Mouse (Mus musculus) effector memory CD4-positive, alpha-beta T cell, adult 5 months (primary cell): ENCODE measurements around the gene Zkscan14. TPM values are rescaled to one million over a fixed set of nuclear protein-coding genes. Genes with fewer than 3 reads are reported as not detected.

Experiments used
- polyA plus RNA-seq: library from polyadenylated mRNA; unstranded; fragments of 100-300 nt; shearing (Covaris generic); gene quantifications from one replicate; pipeline ENCODE4 v1.2.1, GENCODE M21; 2017

The Zkscan14 gene
- polyA plus RNA-seq: 36.1 TPM

GRCm38 (mm10) chr5:145201321-145201991 lies at the start of gene Zkscan14:
Gene Zkscan14, minus strand, starts transcription at chr5:145201868.

GRCm38 (mm10) chr5:145231367-145231871 lies 29.8 kb upstream of the Zkscan14 start, which contains the start of gene Zfp655:
Gene Zfp655, plus strand, starts transcription at chr5:145231715.

DNA sequence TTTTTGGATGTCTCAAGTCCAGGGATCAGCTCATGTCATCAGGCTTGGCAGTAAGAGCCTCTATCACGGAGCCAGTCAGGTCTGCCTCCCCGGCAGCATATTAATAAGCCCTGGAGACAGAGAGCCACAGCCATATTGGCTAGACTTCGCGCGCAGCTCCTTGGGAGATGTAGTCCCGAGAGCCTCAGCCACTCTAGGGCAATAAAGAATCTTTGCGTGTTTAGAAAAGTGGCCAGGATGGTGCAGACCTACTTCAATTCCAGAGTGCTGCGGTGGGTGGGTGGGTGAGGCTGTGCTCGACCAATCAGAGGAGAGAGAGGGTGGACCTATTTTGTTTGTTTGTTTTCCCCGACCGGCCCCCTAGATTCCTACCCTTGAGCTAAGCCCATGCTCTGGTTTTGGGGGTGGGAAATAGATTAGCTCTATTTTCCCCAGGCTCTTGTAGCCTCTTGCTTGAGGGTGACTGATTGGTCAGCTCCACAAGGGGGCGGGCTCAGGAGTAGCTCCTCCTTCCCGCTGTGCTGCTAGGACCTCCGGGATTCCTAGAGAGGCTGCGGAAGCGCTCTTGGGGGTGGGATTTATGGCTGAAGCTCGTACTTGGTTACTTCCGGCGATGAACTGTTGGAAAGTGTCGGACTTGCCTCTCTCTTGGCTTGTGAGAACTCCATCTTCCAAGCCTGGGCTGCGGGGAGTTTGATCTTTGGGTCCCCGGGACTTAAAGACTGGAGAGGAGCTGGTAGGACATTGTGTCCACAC lies 2.4 kb upstream of the Zkscan14 start, which contains the start of gene Zkscan5:
Gene Zkscan5, plus strand, starts transcription at position 627 of the 756 bp plus-strand sequence.

DNA sequence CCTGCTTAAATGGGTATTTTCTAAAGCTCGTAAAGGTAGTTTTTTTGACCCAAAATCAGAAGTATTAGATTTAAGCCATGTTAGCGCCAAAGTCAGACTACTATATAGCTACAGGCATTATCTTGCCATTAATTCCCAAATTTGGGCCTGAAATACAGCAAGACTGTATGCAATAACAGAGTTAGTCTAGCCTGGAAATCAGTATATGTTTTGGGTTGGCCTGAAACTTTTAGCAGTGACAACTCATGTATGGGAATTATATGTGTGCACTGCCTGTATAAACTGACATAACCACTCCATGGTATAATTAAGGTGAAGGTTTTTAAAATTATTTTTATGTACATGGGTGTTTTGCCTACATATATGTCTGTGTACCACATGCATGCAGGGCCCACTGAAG lies 9.7 kb downstream of the Zkscan14 start, which contains the start of gene Atp5j2:
Gene Atp5j2, minus strand, starts transcription at position 101 of the 400 bp plus-strand sequence.

DNA sequence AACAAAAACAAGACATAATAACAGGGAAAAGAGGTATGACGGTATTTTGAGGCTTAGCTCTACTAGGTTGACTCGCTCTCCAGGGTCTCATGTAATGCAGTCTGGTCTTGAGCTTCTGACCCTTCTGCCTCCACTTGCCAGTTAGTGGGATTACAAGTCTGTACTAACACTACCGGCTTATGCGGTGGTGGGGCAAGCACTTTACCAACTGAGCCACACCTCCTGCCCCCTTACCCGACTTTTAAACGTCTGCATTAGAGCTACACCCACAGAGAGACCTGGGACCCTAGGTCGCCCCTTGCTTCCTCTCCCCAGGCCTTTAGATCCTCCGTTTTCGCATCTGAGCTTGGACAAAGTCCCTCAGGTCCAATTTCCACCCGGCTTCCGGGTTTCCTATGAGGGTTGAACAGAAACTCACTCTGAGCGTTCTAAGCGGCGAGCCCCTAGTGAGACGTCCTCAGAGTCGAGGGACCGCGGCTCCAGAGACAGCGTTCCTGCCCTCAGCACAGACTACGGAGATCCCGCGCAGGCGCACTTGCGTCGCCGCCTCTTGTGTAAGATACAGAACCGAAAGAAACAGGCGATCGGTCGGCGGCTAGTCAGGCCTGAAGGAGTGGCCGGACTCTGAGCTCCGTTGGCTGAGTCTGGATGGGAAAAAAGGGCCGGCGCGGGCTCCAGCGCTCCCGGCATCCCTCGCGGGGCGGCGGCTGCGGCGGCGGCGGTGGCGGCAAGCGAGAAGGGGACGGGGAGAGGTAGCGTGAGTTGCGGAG lies 34.9 kb downstream of the Zkscan14 start, which contains the start of the genes Ptcd1 and Cpsf4:
Gene Ptcd1, minus strand, starts transcription at position 573 of the 770 bp plus-strand sequence.
Gene Cpsf4, plus strand, starts transcription at position 678 of the 770 bp plus-strand sequence.

Other genes with a start within 250 kb of the Zkscan14 start
- 37.6 TPM for gene Smurf1, start 236.0 kb downstream of the Zkscan14 start, polyA plus RNA-seq
- not detected for gene Gm4871, start 169.1 kb downstream of the Zkscan14 start, polyA plus RNA-seq
- gene 1700018F24Rik, start 158.9 kb downstream of the Zkscan14 start, polyA plus RNA-seq: not detected
- gene Arpc1a, start 118.0 kb downstream of the Zkscan14 start, polyA plus RNA-seq: 71.9 TPM
- gene Kpna7, start 117.8 kb downstream of the Zkscan14 start, polyA plus RNA-seq: not detected
- gene Arpc1b, start 87.7 kb downstream of the Zkscan14 start, polyA plus RNA-seq: 1,118 TPM
- gene Pdap1, start 61.6 kb downstream of the Zkscan14 start, polyA plus RNA-seq: 36.0 TPM
- 215 TPM for gene Bud31, start 61.5 kb downstream of the Zkscan14 start, polyA plus RNA-seq
- gene Ptcd1, start 34.8 kb downstream of the Zkscan14 start, polyA plus RNA-seq: 13.6 TPM
- 29.3 TPM for gene Cpsf4, start 34.7 kb downstream of the Zkscan14 start, polyA plus RNA-seq
- gene Atp5j2, start 9.8 kb downstream of the Zkscan14 start, polyA plus RNA-seq: 234 TPM
- 3.8 TPM for gene Zkscan5, start 2.7 kb upstream of the Zkscan14 start, polyA plus RNA-seq
- gene Zfp655, start 29.8 kb upstream of the Zkscan14 start, polyA plus RNA-seq: 75.0 TPM
- 1.3 TPM for gene Zscan25, start 78.6 kb upstream of the Zkscan14 start, polyA plus RNA-seq
- gene Cyp3a57, start 143.4 kb upstream of the Zkscan14 start, polyA plus RNA-seq: not detected